Mouse (Mus musculus): ENCODE results near the gene Gm7347. TPM values are rescaled to one million over a fixed set of nuclear protein-coding genes. Genes with fewer than 3 reads are reported as not detected.
"Not testable (repeated sequence)": the region's sequence is repeated elsewhere in the genome, so short reads cannot be mapped to it uniquely, and the experiment has no call there.

Gene Gm7347
- polyA plus RNA-seq (2012; rRNA removed), result not detected in 2 replicates

GRCm38 (mm10) chr5:26058481-26058880 lies at the start of gene Gm7347:
Gene Gm7347, minus strand, starts transcription at chr5:26058581.
- not testable (repeated sequence) for H3K36me3 ChIP-seq (ENCODE audit: control insufficient read depth, insufficient read depth, low read length); H3K27ac ChIP-seq (ENCODE audit: control insufficient read depth, insufficient read depth, low read length); DNase-seq; H3K27me3 ChIP-seq (ENCODE audit: control insufficient read depth, insufficient read depth, low read length); H3K4me3 ChIP-seq (ENCODE audit: control insufficient read depth, insufficient read depth, low read length); H3K4me1 ChIP-seq (replicated peaks; ENCODE audit: control insufficient read depth, insufficient read depth, low read length)
- no CpG with 5 or more reads among the region's 2 CpGs for WGBS

- H3K4me3 ChIP-seq (ENCODE audit: control insufficient read depth, insufficient read depth, low read length); H3K4me1 ChIP-seq (replicated peaks; ENCODE audit: control insufficient read depth, insufficient read depth, low read length); DNase-seq; H3K27me3 ChIP-seq (ENCODE audit: control insufficient read depth, insufficient read depth, low read length); H3K27ac ChIP-seq (ENCODE audit: control insufficient read depth, insufficient read depth, low read length); H3K36me3 ChIP-seq (ENCODE audit: control insufficient read depth, insufficient read depth, low read length): not testable (repeated sequence)
- no CpG with 5 or more reads among the region's 3 CpGs for WGBS
Measured at GRCm38 (mm10) chr5:26105262-26105661, 46.9 kb upstream of the Gm7347 start, which contains the start of gene 5031410I06Rik. Gene 5031410I06Rik, minus strand, starts transcription at chr5:26105362.

GRCm38 (mm10) chr5:26089191-26089590 lies 30.8 kb upstream of the Gm7347 start, which contains the start of gene Gm10471:
Gene Gm10471, minus strand, starts transcription at chr5:26089291.
- H3K4me1 ChIP-seq (replicated peaks; ENCODE audit: control insufficient read depth, insufficient read depth, low read length); H3K36me3 ChIP-seq (ENCODE audit: control insufficient read depth, insufficient read depth, low read length); H3K4me3 ChIP-seq (ENCODE audit: control insufficient read depth, insufficient read depth, low read length); DNase-seq; H3K27ac ChIP-seq (ENCODE audit: control insufficient read depth, insufficient read depth, low read length); H3K27me3 ChIP-seq (ENCODE audit: control insufficient read depth, insufficient read depth, low read length): not testable (repeated sequence)
- 72% methylated on average over 1 of the region's 1 CpGs for WGBS

DNA sequence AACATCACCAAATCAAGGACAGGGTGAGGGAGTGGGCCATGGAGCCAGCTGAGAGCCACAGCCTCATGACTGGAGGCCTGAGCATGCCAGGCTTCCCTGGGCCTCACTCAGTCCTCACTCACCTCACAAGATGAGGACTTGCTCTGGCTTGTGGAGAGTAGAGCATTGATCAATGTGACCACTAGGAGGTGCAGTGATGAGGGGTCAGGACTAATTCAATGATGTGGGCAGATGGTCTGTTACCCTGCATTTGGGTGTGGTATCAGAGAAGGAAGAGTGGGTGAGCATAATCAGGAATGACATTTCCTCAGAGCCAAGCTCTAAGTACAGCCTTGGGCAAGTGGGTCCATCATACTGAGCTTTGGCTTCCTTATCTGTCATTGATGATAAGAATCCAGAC lies 20.6 kb upstream of the Gm7347 start:
- not testable (repeated sequence) for DNase-seq; H3K36me3 ChIP-seq (ENCODE audit: control insufficient read depth, insufficient read depth, low read length); H3K27ac ChIP-seq (ENCODE audit: control insufficient read depth, insufficient read depth, low read length); H3K4me3 ChIP-seq (ENCODE audit: control insufficient read depth, insufficient read depth, low read length); H3K4me1 ChIP-seq (replicated peaks; ENCODE audit: control insufficient read depth, insufficient read depth, low read length); H3K27me3 ChIP-seq (ENCODE audit: control insufficient read depth, insufficient read depth, low read length)

DNA sequence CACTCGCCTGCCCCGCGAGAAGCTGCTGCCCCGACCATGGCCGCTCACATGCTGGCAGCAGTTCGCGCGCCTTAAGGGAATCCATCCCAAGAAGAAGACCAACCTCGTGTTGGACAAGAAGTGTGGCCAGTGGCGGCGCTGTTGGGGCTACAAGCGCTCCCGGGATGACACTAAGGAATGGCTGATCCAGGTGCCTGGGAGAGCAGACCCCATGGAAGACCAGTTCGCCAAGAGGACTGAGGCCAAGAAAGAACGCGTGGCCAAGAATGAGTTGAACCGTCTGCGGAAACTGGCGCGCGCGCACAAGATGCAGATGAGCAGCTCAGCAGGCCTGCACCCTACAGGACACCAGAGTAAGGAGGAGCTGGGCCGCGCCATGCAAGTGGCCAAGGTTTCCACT lies 12.3 kb upstream of the Gm7347 start:
- Histone ChIP-seq H3K4me3 (ENCODE audit: control insufficient read depth, insufficient read depth, low read length) (no peak overlapping the region), H3K4me1 (replicated peaks; ENCODE audit: control insufficient read depth, insufficient read depth, low read length) (no peaks in the 10 kb centered on the region), H3K27me3 (ENCODE audit: control insufficient read depth, insufficient read depth, low read length) (no peaks in the 10 kb centered on the region), H3K27ac (ENCODE audit: control insufficient read depth, insufficient read depth, low read length) (no peak overlapping the region), H3K36me3 (ENCODE audit: control insufficient read depth, insufficient read depth, low read length) (no peaks in the 10 kb centered on the region)
- no peak for DNase-seq
- TF ChIP-seq POLR2A (IDR thresholded peaks at IDR 0.05; ENCODE audit: control insufficient read depth, extremely low read depth, insufficient read depth, low read length, poor library complexity), result no peak
- TF ChIP-seq CTCF (IDR thresholded peaks at IDR 0.05; ENCODE audit: borderline replicate concordance, control insufficient read depth, extremely low read depth, insufficient read depth, low read length, poor library complexity), result no peak
- WGBS, result 90% methylated on average over 24 of the region's 24 CpGs

DNA sequence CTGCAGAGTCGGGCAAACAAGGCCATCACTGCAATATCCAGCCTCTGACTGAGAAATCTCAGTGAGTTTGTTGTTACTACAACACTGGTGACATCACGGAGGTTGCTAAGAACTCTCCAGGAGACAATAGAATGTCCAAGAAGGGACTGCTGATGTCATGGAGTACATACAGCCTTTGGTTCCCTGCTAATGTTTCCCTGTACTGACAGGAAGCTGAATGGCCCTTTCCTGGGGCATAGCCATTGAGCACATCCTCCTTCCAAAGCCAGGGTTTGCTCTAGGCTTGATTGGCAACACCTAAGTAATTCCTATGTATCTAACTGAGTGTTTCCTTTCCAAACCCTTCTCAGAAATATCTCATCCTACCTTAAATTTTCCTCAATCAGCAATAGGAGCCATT lies 18.9 kb downstream of the Gm7347 start, which contains the start of gene Speer4a:
Gene Speer4a (minus strand): TSS at position 101 of the 400 bp plus-strand sequence.
- not testable (repeated sequence) for DNase-seq; H3K4me3 ChIP-seq (ENCODE audit: control insufficient read depth, insufficient read depth, low read length); H3K36me3 ChIP-seq (ENCODE audit: control insufficient read depth, insufficient read depth, low read length); H3K27ac ChIP-seq (ENCODE audit: control insufficient read depth, insufficient read depth, low read length); H3K27me3 ChIP-seq (ENCODE audit: control insufficient read depth, insufficient read depth, low read length); H3K4me1 ChIP-seq (replicated peaks; ENCODE audit: control insufficient read depth, insufficient read depth, low read length)
- 71% methylated on average over 2 of the region's 2 CpGs for WGBS

DNA sequence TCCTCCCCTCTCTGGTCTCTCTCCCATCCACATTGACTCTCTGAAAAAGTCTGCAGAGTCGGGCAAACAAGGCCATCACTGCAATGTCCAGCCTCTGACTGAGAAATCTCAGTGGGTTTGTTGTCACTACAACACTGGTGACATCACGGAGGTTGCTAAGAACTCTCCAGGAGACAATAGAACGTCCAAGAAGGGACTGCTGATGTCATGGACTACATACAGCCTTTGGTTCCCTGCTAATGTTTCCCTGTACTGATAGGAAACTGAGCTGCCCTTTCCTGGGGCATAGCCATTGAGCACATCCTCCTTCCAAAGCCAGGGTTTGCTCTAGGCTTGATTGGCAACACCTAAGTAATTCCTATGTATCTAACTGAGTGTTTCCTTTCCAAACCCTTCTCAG lies 35.6 kb downstream of the Gm7347 start, which contains the start of gene Gm5862:
Gene Gm5862 (minus strand): TSS at position 101 of the 400 bp plus-strand sequence.
- not testable (repeated sequence) for DNase-seq; H3K27me3 ChIP-seq (ENCODE audit: control insufficient read depth, insufficient read depth, low read length); H3K4me1 ChIP-seq (replicated peaks; ENCODE audit: control insufficient read depth, insufficient read depth, low read length); H3K4me3 ChIP-seq (ENCODE audit: control insufficient read depth, insufficient read depth, low read length); H3K27ac ChIP-seq (ENCODE audit: control insufficient read depth, insufficient read depth, low read length); H3K36me3 ChIP-seq (ENCODE audit: control insufficient read depth, insufficient read depth, low read length)
- no CpG with 5 or more reads among the region's 3 CpGs for WGBS

- H3K27me3 ChIP-seq (ENCODE audit: control insufficient read depth, insufficient read depth, low read length), result not testable (repeated sequence)
- 64% methylated on average over 7 of the region's 7 CpGs for WGBS
Measured at GRCm38 (mm10) chr5:26007697-26008096, 50.7 kb downstream of the Gm7347 start.

DNA sequence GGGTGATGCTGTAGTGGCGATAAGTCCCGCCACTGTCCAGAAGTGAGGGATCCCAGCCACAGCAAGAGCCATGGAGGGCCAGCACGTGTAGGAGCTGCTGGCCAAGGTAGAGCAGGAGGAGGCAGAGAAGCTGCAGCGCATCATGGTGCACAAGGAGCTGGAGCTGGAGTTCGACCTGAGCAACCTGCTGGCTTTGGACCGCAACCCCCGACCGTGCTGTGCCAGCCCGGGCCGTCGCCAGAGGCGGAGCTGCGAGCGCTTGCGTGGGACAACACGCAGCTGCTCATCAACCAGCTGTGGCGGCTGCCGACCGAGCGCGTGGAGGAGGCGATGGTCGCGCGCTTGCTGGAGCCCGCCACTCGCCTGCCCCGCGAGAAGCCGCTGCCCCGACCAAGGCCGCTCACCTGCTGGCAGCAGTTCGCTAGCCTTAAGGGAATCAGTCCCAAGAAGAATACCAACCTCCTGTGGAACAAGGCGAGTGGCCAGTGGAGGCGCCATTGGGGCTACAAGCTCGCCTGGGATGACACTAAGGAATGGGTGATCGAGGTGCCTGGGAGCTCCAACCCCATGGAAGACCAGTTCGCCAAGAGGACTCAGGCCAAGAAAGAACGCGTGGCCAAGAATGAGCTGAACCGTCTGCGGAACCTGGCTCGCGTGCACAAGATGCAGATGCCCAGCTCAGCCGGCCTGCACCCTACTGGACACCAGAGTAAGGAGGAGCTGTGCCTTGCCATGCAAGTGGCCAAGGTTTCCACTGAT lies 51.3 kb downstream of the Gm7347 start:
- WGBS, result 24% methylated on average over 45 of the region's 45 CpGs
- DNase-seq, result not testable (repeated sequence)

More at GRCm38 (mm10) chr5:26007697-26008096, 50.7 kb downstream of the Gm7347 start:
- not testable (repeated sequence) for H3K27ac ChIP-seq (ENCODE audit: control insufficient read depth, insufficient read depth, low read length); H3K4me3 ChIP-seq (ENCODE audit: control insufficient read depth, insufficient read depth, low read length); DNase-seq; H3K4me1 ChIP-seq (replicated peaks; ENCODE audit: control insufficient read depth, insufficient read depth, low read length); H3K36me3 ChIP-seq (ENCODE audit: control insufficient read depth, insufficient read depth, low read length)

GRCm38 (mm10) chr5:26004698-26005097 lies 53.7 kb downstream of the Gm7347 start, which contains the start of gene Gm1979:
Gene Gm1979, minus strand, starts transcription at chr5:26004798.
- DNase-seq; H3K27ac ChIP-seq (ENCODE audit: control insufficient read depth, insufficient read depth, low read length); H3K36me3 ChIP-seq (ENCODE audit: control insufficient read depth, insufficient read depth, low read length); H3K4me3 ChIP-seq (ENCODE audit: control insufficient read depth, insufficient read depth, low read length); H3K27me3 ChIP-seq (ENCODE audit: control insufficient read depth, insufficient read depth, low read length); H3K4me1 ChIP-seq (replicated peaks; ENCODE audit: control insufficient read depth, insufficient read depth, low read length): not testable (repeated sequence)
- WGBS, result 84% methylated on average over 1 of the region's 2 CpGs

More for the DNA sequence above, 51.3 kb downstream of the Gm7347 start:
- not testable (repeated sequence) for H3K4me1 ChIP-seq (replicated peaks; ENCODE audit: control insufficient read depth, insufficient read depth, low read length); H3K36me3 ChIP-seq (ENCODE audit: control insufficient read depth, insufficient read depth, low read length); H3K27ac ChIP-seq (ENCODE audit: control insufficient read depth, insufficient read depth, low read length); H3K27me3 ChIP-seq (ENCODE audit: control insufficient read depth, insufficient read depth, low read length); H3K4me3 ChIP-seq (ENCODE audit: control insufficient read depth, insufficient read depth, low read length)
